Mouse (Mus musculus) WW6 (cell line): ENCODE measurements around the gene Gucd1.

ENCODE experiments used
- DNase-seq: peaks from one replicate; pipeline ENCODE4 v3.0.0-alpha.2; 2013; ENCODE audit warnings: low read depth, low spot score

Gene Gucd1

GRCm38 (mm10) chr10:75324391-75324790 is 193.4 kb downstream of the Gucd1 start:
- no peak for DNase-seq

- no peak for DNase-seq
Observed at GRCm38 (mm10) chr10:75323986-75324385, 193.8 kb downstream of the Gucd1 start.

GRCm38 (mm10) chr10:75322966-75323365 is 194.8 kb downstream of the Gucd1 start:
- no peak for DNase-seq

- DNase-seq, result no peak
Observed at GRCm38 (mm10) chr10:75320321-75320720, 197.5 kb downstream of the Gucd1 start.

GRCm38 (mm10) chr10:75318206-75318605 is 199.6 kb downstream of the Gucd1 start:
- DNase-seq, result no peak

GRCm38 (mm10) chr10:75316908-75317761 is 200.6 kb downstream of the Gucd1 start:
- DNase-seq, result peak; percentile 52

- DNase-seq, result no peak
Observed at GRCm38 (mm10) chr10:75316872-75316907, 201.1 kb downstream of the Gucd1 start, which contains the start of gene Adora2a. Adora2a (plus strand) TSS chr10:75316877.

- no peak for DNase-seq
Observed at GRCm38 (mm10) chr10:75316472-75316871, 201.3 kb downstream of the Gucd1 start.

- no peak for DNase-seq
Observed at GRCm38 (mm10) chr10:75315756-75316155, 202.0 kb downstream of the Gucd1 start.

GRCm38 (mm10) chr10:75314190-75314980 is 203.4 kb downstream of the Gucd1 start:
- no peak for DNase-seq

GRCm38 (mm10) chr10:75312361-75312760 is 205.4 kb downstream of the Gucd1 start:
- DNase-seq, result no peak

- DNase-seq, result no peak
Observed at GRCm38 (mm10) chr10:75307130-75307529, 210.6 kb downstream of the Gucd1 start.

- no peak for DNase-seq
Observed at GRCm38 (mm10) chr10:75304413-75304812, 213.4 kb downstream of the Gucd1 start.

GRCm38 (mm10) chr10:75304049-75304405 is 213.7 kb downstream of the Gucd1 start:
- no peak for DNase-seq

GRCm38 (mm10) chr10:75303324-75304048 is 214.3 kb downstream of the Gucd1 start:
- no peak for DNase-seq

- no peak for DNase-seq
Observed at GRCm38 (mm10) chr10:75302536-75302935, 215.2 kb downstream of the Gucd1 start.

GRCm38 (mm10) chr10:75301937-75302336 is 215.8 kb downstream of the Gucd1 start:
- DNase-seq, result no peak

- DNase-seq, result no peak
Observed at GRCm38 (mm10) chr10:75301195-75301806, 216.5 kb downstream of the Gucd1 start.
